Mouse (Mus musculus) hindbrain, embryonic 16.5 days (tissue): Measurements from ENCODE around the gene Adal. TPM values are rescaled to one million over a fixed set of nuclear protein-coding genes. Genes with fewer than 3 reads are reported as not detected.
"Not testable (repeated sequence)": the region's sequence is repeated elsewhere in the genome, so short reads cannot be mapped to it uniquely, and the experiment has no call there.

ENCODE experiments used
- ATAC-seq: fragments of 200-750 bp; cut with Nextera tagmentation; 2 replicates; pipeline ENCODE4 v1.8.0; 2017; ENCODE audit warnings: moderate TSS enrichment, moderate library complexity
- H3K27ac ChIP-seq: fragments of 300-500 bp; sonication (generic); 2 replicates; pipeline ENCODE4 v1.5.1; 2014; ENCODE audit warnings: low read depth, mild to moderate bottlenecking, control low read depth, low read length, moderate library complexity
- H3K27me3 ChIP-seq: fragments of 300-500 bp; sonication (generic); replicated peaks from 2 replicates; pipeline ENCODE4 v1.6.1; 2014; ENCODE audit warnings: low read length; ENCODE audit not compliant: control insufficient read depth, insufficient read depth
- H3K36me3 ChIP-seq: fragments of 300-500 bp; sonication (generic); 2 replicates; pipeline ENCODE4 v1.6.1; 2014; ENCODE audit warnings: mild to moderate bottlenecking, low read length, moderate library complexity, mixed read lengths; ENCODE audit not compliant: control insufficient read depth, insufficient read depth
- H3K4me1 ChIP-seq: fragments of 300-500 bp; sonication (generic); 2 replicates; pipeline ENCODE4 v1.6.1; 2014; ENCODE audit warnings: low read depth, low read length; ENCODE audit not compliant: control insufficient read depth, insufficient read depth
- H3K4me2 ChIP-seq: fragments of 300-500 bp; sonication (generic); 2 replicates; pipeline ENCODE4 v1.6.1; 2014; ENCODE audit warnings: mild to moderate bottlenecking, low read length, control low read depth, moderate library complexity
- H3K4me3 ChIP-seq: fragments of 300-500 bp; sonication (generic); 2 replicates; pipeline ENCODE4 v1.5.1; 2014; ENCODE audit warnings: mild to moderate bottlenecking, low read length, control low read depth, moderate library complexity
- H3K9ac ChIP-seq: fragments of 300-500 bp; sonication (generic); 2 replicates; pipeline ENCODE4 v1.6.1; 2014; ENCODE audit warnings: low read depth, mild to moderate bottlenecking, control low read depth, low read length, moderate library complexity
- H3K9me3 ChIP-seq: fragments of 300-500 bp; sonication (generic); 2 replicates; pipeline ENCODE4 v1.6.1; 2014; ENCODE audit warnings: mild to moderate bottlenecking, low read length, moderate library complexity; ENCODE audit not compliant: control insufficient read depth
- WGBS: fragments of 180-500 bp; shearing (Covaris S2); extraction: QIAGEN DNeasy Blood & Tissue Kit; methylation state at CpG from one replicate; pipeline ENCODE4 v1.1.7; 2014; 5-methylcytosine and 5-hydroxymethylcytosine counted together
- polyA plus RNA-seq: library from polyadenylated mRNA; unstranded; fragments of >200 nt; fragmentation: Nextera tagmentation; extraction: Ambion mirVana; gene quantifications from 2 replicates; pipeline ENCODE4 v1.2.1, GENCODE M21; 2015

Gene Adal
- polyA plus RNA-seq = 25.2 and 25.6 TPM in 2 replicates

- Histone ChIP-seq H3K9ac (peak within 1 kb of the TSS; percentile 73), H3K4me3 (peak within 1 kb of the TSS; percentile 61), H3K27me3 (no peaks in the 10 kb centered on the region), H3K27ac (peak within 1 kb of the TSS; percentile 99), H3K4me2 (peak within 1 kb of the TSS; percentile 86), H3K36me3 (no peaks in the 10 kb centered on the region), H3K9me3 (no peaks in the 10 kb centered on the region), H3K4me1 (peaks cover 23% of the 10 kb centered on the region)
- ATAC-seq = peak; percentile 97
- WGBS = under 1% methylated on average over 83 of the region's 87 CpGs
Observed at GRCm38 (mm10) chr2:121140018-121140882, at the start of gene Adal, which contains the start of gene Lcmt2. Adal (plus strand) TSS chr2:121140428. Lcmt2 (minus strand) TSS chr2:121140653.

GRCm38 (mm10) chr2:121102051-121102450, 38.2 kb upstream of the Adal start:
- H3K4me1 ChIP-seq = no peaks in the 10 kb centered on the region
- WGBS = 24% methylated on average over 9 of the region's 9 CpGs
- no peak overlapping the region for H3K27ac ChIP-seq
- no peaks in the 10 kb centered on the region for H3K27me3 ChIP-seq
- no peak overlapping the region for H3K4me2 ChIP-seq
- no peaks in the 10 kb centered on the region for H3K9me3 ChIP-seq
- H3K36me3 ChIP-seq = no peaks in the 10 kb centered on the region
- no peak overlapping the region for H3K4me3 ChIP-seq
- peak; percentile 81 for ATAC-seq
- H3K9ac ChIP-seq = no peak overlapping the region

- H3K4me1 ChIP-seq = no peaks in the 10 kb centered on the region
- ATAC-seq = no peak
- no peak overlapping the region for H3K4me2 ChIP-seq
- H3K9me3 ChIP-seq = no peaks in the 10 kb centered on the region
- H3K27ac ChIP-seq = no peak overlapping the region
- H3K27me3 ChIP-seq = no peaks in the 10 kb centered on the region; the same call in 1 of the 2 replicates
- no peaks in the 10 kb centered on the region for H3K36me3 ChIP-seq
- H3K4me3 ChIP-seq = no peak overlapping the region
- no peak overlapping the region for H3K9ac ChIP-seq
Observed at GRCm38 (mm10) chr2:121105940-121106339, 34.3 kb upstream of the Adal start.

- Histone ChIP-seq H3K9me3 (no peaks in the 10 kb centered on the region), H3K27me3 (no peaks in the 10 kb centered on the region; the same call in 1 of the 2 replicates), H3K4me2 (no peak within 1 kb of the TSS), H3K27ac (no peak within 1 kb of the TSS), H3K36me3 (no peaks in the 10 kb centered on the region), H3K4me3 (no peak within 1 kb of the TSS), H3K4me1 (no peaks in the 10 kb centered on the region), H3K9ac (no peak within 1 kb of the TSS)
- WGBS = 85% methylated on average over 4 of the region's 4 CpGs
- ATAC-seq = no peak
Observed at GRCm38 (mm10) chr2:121109695-121110094, 30.5 kb upstream of the Adal start, which contains the start of gene Tgm7. Tgm7 (minus strand) TSS chr2:121109795.

- no peak overlapping the region for H3K4me3 ChIP-seq
- H3K36me3 ChIP-seq = no peaks in the 10 kb centered on the region
- H3K9me3 ChIP-seq = no peaks in the 10 kb centered on the region
- 96% methylated on average over 2 of the region's 2 CpGs for WGBS
- no peaks in the 10 kb centered on the region for H3K4me1 ChIP-seq
- H3K9ac ChIP-seq = no peak overlapping the region
- H3K27me3 ChIP-seq = no peaks in the 10 kb centered on the region
- ATAC-seq = no peak
- no peak overlapping the region for H3K27ac ChIP-seq
- no peak overlapping the region for H3K4me2 ChIP-seq
Observed at GRCm38 (mm10) chr2:121115418-121115817, 24.8 kb upstream of the Adal start.

GRCm38 (mm10) chr2:121119260-121119659, 21.0 kb upstream of the Adal start:
- H3K4me2 ChIP-seq = no peak overlapping the region
- H3K4me1 ChIP-seq = no peaks in the 10 kb centered on the region
- no peak for ATAC-seq
- H3K9me3 ChIP-seq = no peaks in the 10 kb centered on the region
- H3K9ac ChIP-seq = no peak overlapping the region
- no peak overlapping the region for H3K4me3 ChIP-seq
- H3K27me3 ChIP-seq = no peaks in the 10 kb centered on the region
- no peaks in the 10 kb centered on the region for H3K36me3 ChIP-seq
- H3K27ac ChIP-seq = no peak overlapping the region
- WGBS = 90% methylated on average over 3 of the region's 3 CpGs

GRCm38 (mm10) chr2:121126302-121126701, 13.9 kb upstream of the Adal start:
- H3K4me1 ChIP-seq, H3K9me3 ChIP-seq, H3K4me2 ChIP-seq, H3K9ac ChIP-seq, ATAC-seq, H3K36me3 ChIP-seq, H3K27me3 ChIP-seq, H3K27ac ChIP-seq, H3K4me3 ChIP-seq: not testable (repeated sequence)
- 91% methylated on average over 5 of the region's 5 CpGs for WGBS

- Histone ChIP-seq H3K4me2 (no peak overlapping the region), H3K27me3 (no peaks in the 10 kb centered on the region), H3K9ac (no peak overlapping the region), H3K36me3 (no peaks in the 10 kb centered on the region), H3K9me3 (no peaks in the 10 kb centered on the region), H3K27ac (no peak overlapping the region), H3K4me3 (no peak overlapping the region), H3K4me1 (no peaks in the 10 kb centered on the region)
- no peak for ATAC-seq
- 92% methylated on average over 1 of the region's 1 CpGs for WGBS
Observed at GRCm38 (mm10) chr2:121127536-121127935, 12.7 kb upstream of the Adal start.

- no peak for ATAC-seq
- H3K4me3 ChIP-seq = no peak overlapping the region
- H3K4me2 ChIP-seq = no peak overlapping the region
Observed at GRCm38 (mm10) chr2:121128865-121129620, 11.2 kb upstream of the Adal start.

More at GRCm38 (mm10) chr2:121128865-121129620, 11.2 kb upstream of the Adal start:
- no peaks in the 10 kb centered on the region for H3K4me1 ChIP-seq
- WGBS = 72% methylated on average over 9 of the region's 9 CpGs
- no peaks in the 10 kb centered on the region for H3K27me3 ChIP-seq
- no peaks in the 10 kb centered on the region for H3K36me3 ChIP-seq
- H3K9ac ChIP-seq = no peak overlapping the region
- no peak overlapping the region for H3K27ac ChIP-seq
- H3K9me3 ChIP-seq = no peaks in the 10 kb centered on the region
